Mouse (Mus musculus) left cerebral cortex, adult 18-20 months (tissue): ENCODE results near the gene Tmem94. TPM values are rescaled to one million over a fixed set of nuclear protein-coding genes. Genes with fewer than 3 reads are reported as not detected.
"Not testable (repeated sequence)": the region's sequence is repeated elsewhere in the genome, so short reads cannot be mapped to it uniquely, and the experiment has no call there.

ENCODE experiments used
- DNase-seq, 2 experiments: peaks; one replicate each; pipeline ENCODE4 v3.0.0; 2021 to 2022; ENCODE audit warnings: low spot score in 2 of 2, mixed read lengths in 1 of 2
- long read RNA-seq, 2 experiments: library from polyadenylated mRNA; stranded (forward); transcript quantifications; one replicate each; pipeline ENCODE4 v2.0.0; 2021
- total RNA-seq, 2 experiments: library from RNA; stranded (reverse); gene quantifications; 2 replicates each; pipeline ENCODE4 v1.2.3; 2021

The Tmem94 gene
- 10 to 100 TPM; 62.9 to 65.2 TPM for total RNA-seq
- long read RNA-seq, experiment 1, full-length matches to known transcripts = 1 of 41 reads
- long read RNA-seq, experiment 1, partial matches to known transcripts = 25 of 41 reads
- long read RNA-seq, experiment 1, other reads (novel, unspliced or antisense) = 15 of 41 reads
- long read RNA-seq, experiment 2, full-length matches to known transcripts = 3 of 12 reads
- long read RNA-seq, experiment 2, partial matches to known transcripts = 6 of 12 reads
- long read RNA-seq, experiment 2, other reads (novel, unspliced or antisense) = 3 of 12 reads

- peak; percentile 97 to 98 for DNase-seq
Measured at GRCm38 (mm10) chr11:115765103-115765606, at the start of gene Tmem94. Tmem94 (plus strand) TSS chr11:115765433.

GRCm38 (mm10) chr11:115716410-115717338 lies 48.6 kb upstream of the Tmem94 start:
- DNase-seq = no peak

GRCm38 (mm10) chr11:115717660-115718390 lies 47.4 kb upstream of the Tmem94 start:
- DNase-seq = no peak

GRCm38 (mm10) chr11:115722638-115723037 lies 42.6 kb upstream of the Tmem94 start:
- peak; percentile 84 to 90 for DNase-seq

GRCm38 (mm10) chr11:115723231-115723630 lies 42.0 kb upstream of the Tmem94 start:
- no peak for DNase-seq

GRCm38 (mm10) chr11:115734041-115734686 lies 31.1 kb upstream of the Tmem94 start:
- DNase-seq = no peak

- no peak for DNase-seq
Measured at GRCm38 (mm10) chr11:115737608-115738208, 27.5 kb upstream of the Tmem94 start.

GRCm38 (mm10) chr11:115738275-115738885 lies 26.9 kb upstream of the Tmem94 start:
- no peak for DNase-seq

- DNase-seq = no peak
Measured at GRCm38 (mm10) chr11:115741070-115741469, 24.2 kb upstream of the Tmem94 start.

- no peak for DNase-seq
Measured at GRCm38 (mm10) chr11:115742926-115743325, 22.3 kb upstream of the Tmem94 start.

- no peak for DNase-seq
Measured at GRCm38 (mm10) chr11:115744385-115744784, 20.8 kb upstream of the Tmem94 start.

- DNase-seq = no peak
Measured at GRCm38 (mm10) chr11:115746109-115746508, 19.1 kb upstream of the Tmem94 start.

- DNase-seq = no peak
Measured at GRCm38 (mm10) chr11:115746762-115747161, 18.5 kb upstream of the Tmem94 start.

- DNase-seq = no peak
Measured at GRCm38 (mm10) chr11:115747351-115747750, 17.9 kb upstream of the Tmem94 start.

- no peak for DNase-seq
Measured at GRCm38 (mm10) chr11:115749834-115750233, 15.4 kb upstream of the Tmem94 start.

GRCm38 (mm10) chr11:115751725-115752124 lies 13.5 kb upstream of the Tmem94 start:
- DNase-seq = no peak

- DNase-seq = no peak
Measured at GRCm38 (mm10) chr11:115752653-115753052, 12.6 kb upstream of the Tmem94 start.

GRCm38 (mm10) chr11:115753485-115753884 lies 11.7 kb upstream of the Tmem94 start:
- DNase-seq = no peak

GRCm38 (mm10) chr11:115762176-115762575 lies 3.1 kb upstream of the Tmem94 start:
- not testable (repeated sequence) for DNase-seq

GRCm38 (mm10) chr11:115764698-115765097 lies 535 bp upstream of the Tmem94 start:
- no peak for DNase-seq
